Mouse (Mus musculus) embryonic facial prominence, embryonic 15.5 days (tissue): Measurements from ENCODE around the gene Hps6. TPM values are rescaled to one million over a fixed set of nuclear protein-coding genes. Genes with fewer than 3 reads are reported as not detected.
A peak's percentile ranks its signal among the peaks of the same experiment; 100 is the strongest.

Source experiments
- ATAC-seq: fragments of 200-750 bp; cut with Nextera tagmentation; 2 replicates; pipeline ENCODE4 v1.8.0; 2017; ENCODE audit warnings: low read depth, moderate TSS enrichment; ENCODE audit not compliant: insufficient number of reproducible peaks, low FRiP score, low TSS enrichment
- H3K27ac ChIP-seq: fragments of 300-500 bp; sonication (generic); replicated peaks from 2 replicates; pipeline ENCODE4 v1.5.1; 2015; ENCODE audit warnings: mild to moderate bottlenecking, inconsistent platforms
- H3K27me3 ChIP-seq: fragments of 300-500 bp; sonication (generic); 2 replicates; pipeline ENCODE4 v1.6.1; 2015; ENCODE audit warnings: inconsistent platforms
- H3K36me3 ChIP-seq: fragments of 300-500 bp; sonication (generic); 2 replicates; pipeline ENCODE4 v1.6.1; 2015; ENCODE audit warnings: mild to moderate bottlenecking, inconsistent platforms
- H3K4me1 ChIP-seq: fragments of 300-500 bp; sonication (generic); 2 replicates; pipeline ENCODE4 v1.6.1; 2015; ENCODE audit warnings: inconsistent platforms
- H3K4me2 ChIP-seq: fragments of 300-500 bp; sonication (generic); replicated peaks from 2 replicates; pipeline ENCODE4 v1.6.1; 2015; ENCODE audit warnings: mild to moderate bottlenecking, inconsistent platforms
- H3K4me3 ChIP-seq: fragments of 300-500 bp; sonication (generic); replicated peaks from 2 replicates; pipeline ENCODE4 v1.5.1; 2015; ENCODE audit warnings: mild to moderate bottlenecking, inconsistent platforms
- H3K9ac ChIP-seq: fragments of 300-500 bp; sonication (generic); 2 replicates; pipeline ENCODE4 v1.6.1; 2015; ENCODE audit warnings: inconsistent platforms
- H3K9me3 ChIP-seq: fragments of 300-500 bp; sonication (generic); replicated peaks from 2 replicates; pipeline ENCODE4 v1.6.1; 2016; ENCODE audit warnings: inconsistent platforms
- WGBS: fragments of 180-500 bp; shearing (Covaris S2); methylation state at CpG from one replicate; pipeline ENCODE4 v1.1.7; 2015; 5-methylcytosine and 5-hydroxymethylcytosine counted together
- polyA plus RNA-seq: library from polyadenylated mRNA; unstranded; fragments of >200 nt; fragmentation: Nextera tagmentation; extraction: Ambion mirVana; gene quantifications from 2 replicates; pipeline ENCODE4 v1.2.1, GENCODE M21; 2015

Gene Hps6
- polyA plus RNA-seq, 1 experiment from 2014 or later = 8.7 TPM

DNA sequence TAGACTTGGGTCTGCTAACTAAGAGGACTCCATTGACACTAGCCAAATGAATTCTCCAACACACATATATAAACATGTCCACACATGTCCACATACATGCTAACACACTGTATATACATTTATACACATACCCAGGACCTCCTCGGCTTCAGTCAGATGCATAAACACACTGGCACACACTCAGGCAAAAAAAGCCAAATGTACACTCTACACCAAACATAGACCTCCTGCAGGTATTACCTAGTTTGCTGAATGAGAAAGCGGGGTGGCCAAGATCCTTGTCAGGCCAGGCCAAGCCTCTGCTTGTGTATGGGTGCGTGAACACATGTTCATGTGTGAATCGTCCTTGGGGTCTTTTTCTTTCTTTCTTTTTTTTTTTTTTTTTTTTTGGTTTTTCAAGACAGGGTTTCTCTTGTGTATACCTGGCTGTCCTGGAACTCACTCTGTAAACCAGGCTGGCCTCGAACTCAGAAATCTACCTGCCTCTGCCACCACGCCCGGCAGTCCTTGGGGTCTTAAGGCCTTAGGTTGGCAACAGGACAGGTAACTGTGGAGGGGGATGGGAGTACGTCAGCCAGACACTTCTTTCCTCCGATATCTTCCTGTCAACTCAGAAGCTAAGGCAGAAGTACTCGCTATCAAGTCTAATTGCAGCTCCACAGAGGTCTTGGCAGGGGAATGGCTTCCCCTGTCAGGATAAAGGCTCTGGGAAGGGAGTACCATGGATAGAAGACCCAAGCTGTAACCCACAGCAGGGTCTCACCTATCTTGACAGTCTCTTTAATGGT, 27.1 kb downstream of the Hps6 start:
- Histone ChIP-seq H3K27me3 (no peaks in the 10 kb centered on the region), H3K9ac (no peak overlapping the region), H3K4me1 (peaks cover 7% of the 10 kb centered on the region; the same call in 1 of the 2 replicates), H3K9me3 (0 out of 2 replicates have a peak, but pooled peaks cover 2% of the 10 kb centered on the region), H3K4me3 (no peak overlapping the region), H3K4me2 (no peak overlapping the region), H3K27ac (no peak overlapping the region), H3K36me3 (peaks cover 56% of the 10 kb centered on the region)
- no peak for ATAC-seq
- WGBS = 91% methylated on average over 10 of the region's 10 CpGs

DNA sequence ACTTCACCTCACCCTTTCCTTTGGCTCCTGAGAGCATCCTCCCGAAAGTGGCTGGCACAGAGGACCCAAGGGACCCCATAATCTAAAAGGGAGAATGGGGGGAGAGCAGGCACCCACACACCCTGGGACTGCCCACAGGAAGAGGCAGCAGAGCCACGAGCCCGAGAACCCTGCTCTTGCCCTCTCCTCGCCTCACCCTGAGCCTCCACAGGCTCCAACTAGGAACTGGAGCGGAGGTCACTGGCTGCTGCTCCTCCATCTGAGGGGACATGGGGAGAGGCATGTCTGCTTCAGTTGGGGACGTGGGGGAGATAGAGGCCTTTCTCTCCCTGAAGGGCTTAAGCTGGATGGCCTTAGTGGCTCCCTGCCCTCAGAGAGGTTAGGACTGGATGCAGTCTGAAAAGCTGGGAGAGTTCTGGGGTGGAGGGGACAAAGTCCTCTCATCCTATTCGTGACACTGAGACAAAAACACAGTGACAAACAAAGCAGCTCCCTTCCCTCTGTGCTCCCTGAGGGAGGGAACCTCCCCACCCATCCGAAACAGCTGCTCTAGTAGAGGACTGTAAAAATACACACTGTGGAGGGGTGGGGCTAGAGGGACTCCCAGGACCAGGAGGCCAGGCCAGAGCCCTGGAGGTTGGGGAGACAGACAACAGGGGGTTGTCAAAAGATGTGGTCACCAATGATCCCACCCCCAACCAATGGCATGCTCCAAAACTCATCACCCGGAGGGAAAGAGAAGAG, 28.6 kb downstream of the Hps6 start:
- no peak overlapping the region for H3K4me3 ChIP-seq
- H3K9me3 ChIP-seq = 0 out of 2 replicates have a peak, but pooled peaks cover 2% of the 10 kb centered on the region
- no peaks in the 10 kb centered on the region for H3K27me3 ChIP-seq
- peaks cover 68% of the 10 kb centered on the region for H3K36me3 ChIP-seq
- H3K9ac ChIP-seq = no peak overlapping the region
- WGBS = 76% methylated on average over 9 of the region's 9 CpGs
- H3K4me1 ChIP-seq = peaks cover 13% of the 10 kb centered on the region
- H3K27ac ChIP-seq = 0 out of 2 replicates have a peak overlapping the region, but pooled peaks have one; percentile 30
- ATAC-seq = peak; percentile 9; the same call in 1 of the 2 replicates
- H3K4me2 ChIP-seq = no peak overlapping the region

DNA sequence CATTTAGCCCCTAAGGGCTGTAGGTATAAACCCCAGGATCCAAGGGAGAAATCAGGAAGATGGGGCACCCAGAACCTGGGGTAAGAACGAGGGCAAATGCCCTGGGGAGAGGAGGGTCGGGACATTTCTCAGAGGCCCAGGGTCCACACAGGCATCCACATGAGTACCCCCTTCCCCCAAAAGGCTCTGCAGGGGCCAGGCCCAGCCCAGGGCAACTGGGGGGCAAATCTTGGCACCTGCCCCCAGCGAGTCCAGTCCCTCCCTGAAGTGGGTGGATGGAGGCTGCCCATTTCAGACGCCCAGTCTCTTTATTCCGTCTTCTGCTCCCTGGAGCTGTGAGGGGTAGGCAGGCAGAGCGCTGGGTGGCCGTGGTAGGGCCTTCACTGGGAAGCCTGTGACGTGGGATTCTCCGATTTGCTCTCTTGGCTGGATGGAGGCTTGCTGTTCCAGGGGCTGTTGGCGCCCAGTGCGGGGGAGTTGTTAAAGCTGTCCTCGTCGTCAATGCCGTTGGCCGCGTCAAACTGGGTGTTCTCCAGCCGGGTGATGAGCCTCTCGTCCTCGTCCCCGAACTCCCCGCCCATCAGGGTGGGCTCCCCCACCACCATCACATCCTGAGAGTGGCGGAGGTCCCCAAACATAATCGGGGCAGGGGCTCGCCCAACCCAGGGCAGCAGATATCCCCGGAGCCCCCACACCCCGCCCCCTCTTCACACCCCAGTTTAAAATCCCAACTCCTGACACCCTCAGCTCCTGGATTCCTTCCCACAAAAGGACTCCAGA, 29.6 kb downstream of the Hps6 start:
- ATAC-seq = no peak
- Histone ChIP-seq H3K9me3 (0 out of 2 replicates have a peak, but pooled peaks cover 2% of the 10 kb centered on the region), H3K36me3 (peaks cover 68% of the 10 kb centered on the region), H3K9ac (no peak overlapping the region), H3K4me3 (no peak overlapping the region), H3K27ac (no peak overlapping the region), H3K4me2 (no peak overlapping the region), H3K4me1 (peaks cover 21% of the 10 kb centered on the region), H3K27me3 (no peaks in the 10 kb centered on the region)
- 90% methylated on average over 26 of the region's 26 CpGs for WGBS

DNA sequence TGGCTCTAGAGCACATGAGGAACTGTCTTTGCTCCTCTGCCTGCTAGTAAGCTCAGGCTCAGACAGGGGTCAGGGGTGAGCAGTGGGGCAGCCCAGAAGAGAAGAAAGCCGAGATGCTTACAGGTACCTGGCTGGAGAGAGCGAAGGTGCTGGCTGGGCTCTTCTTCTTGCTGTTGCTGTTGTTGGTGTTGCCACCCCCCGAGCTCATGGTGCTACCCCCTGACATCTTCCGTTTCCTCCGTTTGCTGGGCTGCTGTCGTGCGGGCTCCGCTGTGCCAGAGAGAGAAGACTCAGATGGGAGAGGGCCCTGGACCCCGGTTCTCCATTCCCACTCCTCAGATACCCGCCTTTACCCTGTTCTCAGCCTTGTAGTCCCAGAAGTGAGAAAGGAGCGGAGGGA, 30.6 kb downstream of the Hps6 start:
- H3K4me2 ChIP-seq = no peak overlapping the region
- WGBS = 93% methylated on average over 11 of the region's 11 CpGs

DNA sequence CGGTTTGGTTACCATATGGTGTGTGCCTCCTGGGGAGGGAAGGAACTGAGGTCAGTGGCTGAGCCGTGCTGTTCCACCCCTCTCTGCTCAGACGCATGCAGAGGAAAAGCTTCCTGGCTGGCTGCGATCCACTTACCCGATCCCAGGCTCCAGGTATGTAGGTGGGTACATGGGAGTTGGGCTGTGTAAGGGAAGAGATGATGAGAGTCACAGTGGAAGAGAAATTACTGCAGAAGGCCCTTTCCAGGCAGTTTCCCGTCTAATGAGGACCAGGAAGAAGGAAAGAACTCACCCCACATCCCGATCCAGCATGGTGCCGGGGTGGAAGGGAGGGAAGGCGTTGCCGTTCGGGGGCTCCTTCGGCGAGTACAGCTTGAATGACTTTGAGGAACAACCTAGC, 32.7 kb downstream of the Hps6 start:
- peaks cover 54% of the 10 kb centered on the region for H3K36me3 ChIP-seq
- no peaks in the 10 kb centered on the region for H3K27me3 ChIP-seq
- peaks cover 42% of the 10 kb centered on the region for H3K4me1 ChIP-seq
- H3K4me3 ChIP-seq = no peak overlapping the region
- H3K27ac ChIP-seq = no peak overlapping the region
- no peak overlapping the region for H3K9ac ChIP-seq
- H3K4me2 ChIP-seq = no peak overlapping the region
- no peaks in the 10 kb centered on the region for H3K9me3 ChIP-seq
- no peak for ATAC-seq
- 86% methylated on average over 13 of the region's 13 CpGs for WGBS

More for the DNA sequence above, 30.6 kb downstream of the Hps6 start:
- no peak for ATAC-seq
- H3K4me3 ChIP-seq = no peak overlapping the region
- H3K36me3 ChIP-seq = peaks cover 68% of the 10 kb centered on the region
- H3K27me3 ChIP-seq = no peaks in the 10 kb centered on the region
- peaks cover 28% of the 10 kb centered on the region for H3K4me1 ChIP-seq
- H3K9me3 ChIP-seq = 0 out of 2 replicates have a peak, but pooled peaks cover 2% of the 10 kb centered on the region
- no peak overlapping the region for H3K27ac ChIP-seq
- no peak overlapping the region for H3K9ac ChIP-seq

DNA sequence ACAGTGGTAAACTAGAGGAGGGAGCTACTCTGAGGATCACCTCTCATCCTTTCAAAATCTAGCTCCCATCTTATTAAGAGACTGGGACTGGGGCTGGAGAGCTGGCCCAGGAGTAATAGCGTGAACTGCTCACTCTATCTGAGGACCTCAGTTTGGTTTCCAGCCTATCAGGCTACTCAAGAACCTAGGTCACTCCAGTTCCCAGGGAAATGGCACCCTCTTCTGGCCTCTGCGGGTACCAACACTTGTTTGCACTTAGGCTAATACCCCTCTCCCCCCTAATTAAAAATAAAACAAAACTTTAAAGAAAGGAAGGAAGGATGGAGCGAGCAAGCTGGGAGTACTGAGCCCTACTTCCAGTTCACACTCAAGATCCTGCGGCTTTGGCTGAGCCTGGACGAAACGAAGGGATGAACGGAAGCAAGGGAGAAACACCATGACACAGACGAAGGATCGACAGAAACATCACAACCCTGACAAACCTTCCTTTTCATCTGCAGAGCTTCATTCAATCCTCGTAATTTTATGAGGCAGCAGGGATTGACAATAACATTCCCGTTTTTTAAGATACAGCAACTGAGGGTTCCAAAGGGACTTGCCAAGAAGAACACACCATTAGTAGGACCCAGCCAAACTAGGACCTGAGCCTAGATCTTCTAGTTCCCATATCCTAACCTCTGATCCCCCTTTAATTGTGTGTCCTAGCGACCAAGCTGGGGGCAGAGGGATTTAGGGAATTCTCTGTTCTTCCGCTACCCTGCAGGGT, 33.4 kb downstream of the Hps6 start:
- Histone ChIP-seq H3K4me1 (peaks cover 49% of the 10 kb centered on the region), H3K9ac (peak overlapping the region; percentile 82), H3K4me2 (peak overlapping the region; percentile 84), H3K4me3 (peak overlapping the region; percentile 66), H3K9me3 (no peaks in the 10 kb centered on the region), H3K27me3 (no peaks in the 10 kb centered on the region), H3K36me3 (peaks cover 49% of the 10 kb centered on the region), H3K27ac (peak overlapping the region; percentile 100)
- no peak for ATAC-seq
- WGBS = 74% methylated on average over 13 of the region's 13 CpGs

DNA sequence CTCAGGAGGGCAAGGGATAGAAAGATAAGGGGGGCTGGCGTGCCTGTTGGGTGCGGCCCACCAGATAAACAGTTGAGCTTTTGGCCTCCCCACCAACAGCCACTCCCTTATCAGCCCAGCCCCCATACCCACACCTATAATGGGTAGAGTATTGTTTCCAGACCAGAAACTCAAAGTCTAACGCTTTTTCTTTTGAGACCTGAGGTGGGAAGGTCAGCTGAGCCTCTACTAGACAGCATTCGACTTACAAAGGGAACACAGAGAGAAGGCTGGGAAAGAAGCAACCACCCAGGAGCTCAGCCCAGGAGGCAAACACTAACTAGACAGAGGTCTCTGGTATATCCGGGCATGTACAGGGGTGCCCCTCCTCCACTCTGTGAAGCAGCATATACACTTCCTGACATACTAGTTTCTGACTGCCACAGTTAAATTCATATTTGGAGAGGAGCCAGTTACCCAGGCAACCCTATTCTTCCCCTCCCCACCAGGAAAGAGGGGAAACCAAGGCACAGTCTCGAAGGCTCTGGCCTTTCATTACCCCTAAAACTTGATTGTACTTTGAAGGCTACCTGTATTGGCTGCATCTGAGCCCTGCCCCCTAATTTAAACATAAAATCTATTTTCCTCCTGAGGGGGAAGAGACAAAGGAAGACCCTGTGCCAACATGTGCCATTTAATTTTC, 34.1 kb downstream of the Hps6 start:
- peak overlapping the region; percentile 100 for H3K27ac ChIP-seq
- peak overlapping the region; percentile 66 for H3K4me3 ChIP-seq
- peak overlapping the region; percentile 82 for H3K9ac ChIP-seq
- H3K36me3 ChIP-seq = peaks cover 42% of the 10 kb centered on the region
- no peaks in the 10 kb centered on the region for H3K9me3 ChIP-seq
- peaks cover 56% of the 10 kb centered on the region for H3K4me1 ChIP-seq
- H3K27me3 ChIP-seq = no peaks in the 10 kb centered on the region
- WGBS = 22% methylated on average over 6 of the region's 6 CpGs
- peak overlapping the region; percentile 84 for H3K4me2 ChIP-seq
- no peak for ATAC-seq

DNA sequence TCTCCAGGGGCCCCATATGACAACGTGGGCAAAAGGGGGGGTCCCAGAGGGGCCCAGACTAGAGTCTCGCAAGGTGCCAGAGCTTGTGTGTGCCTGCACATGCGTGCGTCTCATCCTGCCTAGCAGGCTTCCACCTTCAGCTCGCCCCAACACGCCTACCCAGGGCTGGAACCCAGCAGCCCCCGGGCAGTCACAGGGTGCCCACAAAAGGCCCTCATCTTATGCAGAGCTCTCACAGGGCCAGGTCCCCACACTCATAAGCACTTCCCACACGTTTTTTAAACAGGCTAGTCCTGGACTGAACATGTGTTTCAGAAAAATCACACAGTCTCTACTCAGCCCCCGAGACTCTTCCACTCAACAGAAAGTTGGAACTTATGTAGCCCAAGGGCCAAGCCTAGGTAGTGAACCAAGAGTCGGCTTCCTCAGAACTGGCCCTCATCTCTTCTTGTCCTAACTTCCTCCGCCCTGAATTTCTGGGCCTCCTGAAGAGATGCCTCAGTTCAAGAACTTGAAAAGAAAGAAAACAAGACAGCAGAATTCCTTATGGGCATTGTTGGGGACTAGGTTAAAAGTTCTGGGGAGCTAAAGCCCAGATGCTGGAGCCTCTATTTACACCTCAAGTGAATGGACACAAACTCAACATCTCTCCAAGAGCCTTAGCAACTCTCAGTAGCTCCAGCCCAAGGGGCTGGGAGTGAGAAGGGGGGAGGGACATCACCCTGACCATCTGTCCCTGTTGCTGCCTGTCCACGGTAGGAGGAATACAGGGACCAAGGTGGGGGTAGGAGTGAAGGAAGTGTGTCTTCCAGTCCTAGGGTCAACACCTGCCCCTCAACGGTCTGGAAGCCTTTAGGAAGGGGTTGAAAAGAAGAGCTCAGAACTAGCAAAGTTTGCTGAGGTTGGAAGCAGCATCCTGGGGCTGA, 34.9 kb downstream of the Hps6 start:
- Histone ChIP-seq H3K36me3 (peaks cover 34% of the 10 kb centered on the region), H3K4me2 (peak overlapping the region; percentile 84), H3K4me1 (peaks cover 64% of the 10 kb centered on the region), H3K9ac (peak overlapping the region; percentile 82), H3K27me3 (no peaks in the 10 kb centered on the region), H3K4me3 (peak overlapping the region; percentile 66), H3K9me3 (no peaks in the 10 kb centered on the region), H3K27ac (peak overlapping the region; percentile 100)
- 3% methylated on average over 13 of the region's 13 CpGs for WGBS
- ATAC-seq = no peak

DNA sequence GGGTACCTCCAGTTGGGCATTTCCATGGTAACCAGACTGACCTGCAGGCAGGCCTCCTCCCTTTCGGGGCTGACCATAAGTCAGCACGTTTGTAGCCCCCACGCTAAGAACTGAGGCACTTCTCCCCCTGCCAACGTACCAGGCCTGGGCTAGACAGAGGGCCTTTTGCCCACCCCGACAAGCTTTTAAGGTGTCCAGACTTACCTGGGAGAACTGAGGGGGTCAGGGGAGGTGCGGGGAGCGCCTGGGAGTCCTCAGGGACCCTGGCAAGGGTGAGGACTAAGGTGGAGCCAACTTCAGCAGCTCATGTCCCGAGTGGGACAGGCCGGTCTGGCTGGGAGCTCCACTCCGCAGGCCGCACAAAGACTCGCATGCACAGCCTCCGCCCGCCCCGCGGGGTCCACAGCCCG, 35.5 kb downstream of the Hps6 start:
- no peaks in the 10 kb centered on the region for H3K9me3 ChIP-seq
- H3K4me1 ChIP-seq = peaks cover 71% of the 10 kb centered on the region
- H3K27ac ChIP-seq = peak overlapping the region; percentile 100
- H3K36me3 ChIP-seq = peaks cover 27% of the 10 kb centered on the region
- H3K27me3 ChIP-seq = no peaks in the 10 kb centered on the region
- H3K4me2 ChIP-seq = peak overlapping the region; percentile 84
- 0 out of 2 replicates have a peak, but pooled peaks have one; percentile 18 for ATAC-seq
- WGBS = 0% methylated on average over 15 of the region's 17 CpGs
- peak overlapping the region; percentile 82 for H3K9ac ChIP-seq
- H3K4me3 ChIP-seq = peak overlapping the region; percentile 66
